8 mouse cellular contexts compared by ENCODE assay signal in the genomic region with DNA sequence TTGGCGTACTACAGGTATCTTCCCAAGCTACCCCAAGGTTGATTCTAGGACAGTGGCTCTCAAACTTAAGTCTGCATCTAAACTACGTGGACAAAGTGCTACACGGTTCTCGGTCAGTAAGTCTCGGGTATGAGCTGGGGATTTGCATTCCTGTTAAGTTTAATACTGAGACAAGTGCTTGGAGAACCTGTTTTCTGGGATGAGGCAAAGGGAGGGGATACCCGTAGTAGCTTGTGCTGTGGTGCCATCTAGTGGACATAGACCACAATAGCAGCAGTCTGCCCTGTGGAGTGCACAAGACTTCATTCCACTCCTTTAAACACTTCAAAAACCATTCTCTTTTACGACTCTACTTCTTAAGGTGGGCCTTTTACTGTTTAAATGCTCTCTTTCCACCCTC. TPM values are rescaled to one million over a fixed set of nuclear protein-coding genes. Genes with fewer than 3 reads are reported as not detected.
DNase-seq lines count a peak whose midpoint lies in the region; ATAC-seq and TF ChIP-seq lines count a peak whose summit lies in the region.

No protein-coding gene starts in this region.

- no peak; the same call in none of the 2 replicates for TF ChIP-seq RAD21 in CH12.LX (IDR thresholded peaks at IDR 0.05; ENCODE audit: low read depth, low read length)

- no peaks in the 10 kb centered on the region for H3K9me3 ChIP-seq in CH12.LX (replicated peaks; ENCODE audit: low read length)
- no peaks in the 10 kb centered on the region for H3K9me3 ChIP-seq in embryonic facial prominence, embryonic 13.5 days
- no peaks in the 10 kb centered on the region for H3K9me3 ChIP-seq in heart, embryonic 13.5 days
- no peaks in the 10 kb centered on the region for H3K9me3 ChIP-seq in kidney, postnatal 0 days (replicated peaks; ENCODE audit: low read length)

- no peaks in the 10 kb centered on the region for H3K79me2 ChIP-seq in CH12.LX (replicated peaks; ENCODE audit: control insufficient read depth, extremely low read depth, insufficient read depth, poor library complexity, severe bottlenecking)
- no peaks in the 10 kb centered on the region for H3K79me2 ChIP-seq in liver, adult 2 months (ENCODE audit: control insufficient read depth, insufficient read depth, low read length)

- no peak for TF ChIP-seq EP300 in CH12.LX (IDR thresholded peaks at IDR 0.05; ENCODE audit: low read length)

- in situ Hi-C loops in CH12.LX (cut with MboI; ENCODE audit: low pct_ligation_motif_present, low pct_unique_long_range_greater_than_20kb, low sequenced_read_pairs) = loop anchor here (5.0 to 10.0 kb wide), 3 partner anchors 266 to 568 kb away; a partner anchor contains a TSS

- no peak for ATAC-seq in embryonic facial prominence, embryonic 13.5 days (ENCODE audit: insufficient number of reproducible peaks, insufficient read depth, low FRiP score, low TSS enrichment, low read depth)
- no peak for ATAC-seq in heart, embryonic 13.5 days (ENCODE audit: extremely low read depth, insufficient number of reproducible peaks, low FRiP score, low TSS enrichment)
- no peak; the same call in 1 of the 2 replicates for ATAC-seq in kidney, postnatal 0 days (replicated peaks; ENCODE audit: low FRiP score, low read depth)

- WGBS in embryonic facial prominence, embryonic 13.5 days = 3% methylated on average over 7 of the region's 7 CpGs
- 4% methylated on average over 7 of the region's 7 CpGs for WGBS in heart, embryonic 13.5 days
- 2% methylated on average over 7 of the region's 7 CpGs for WGBS in kidney, postnatal 0 days
- WGBS in liver, adult 2 months = 8% methylated on average over 7 of the region's 7 CpGs

- peaks cover 2 to 8% of the 10 kb centered on the region in 2 experiments; a peak in 3 of 4 replicates for H3K4me1 ChIP-seq in CH12.LX (ENCODE audit: control insufficient read depth in 1 of 2, insufficient read depth in 2 of 2)
- peaks cover 18% of the 10 kb centered on the region for H3K4me1 ChIP-seq in embryonic facial prominence, embryonic 13.5 days
- peaks cover 21% of the 10 kb centered on the region for H3K4me1 ChIP-seq in heart, embryonic 13.5 days
- H3K4me1 ChIP-seq in kidney, postnatal 0 days (replicated peaks; ENCODE audit: insufficient read depth, low read length) = 0 out of 2 replicates have a peak, but pooled peaks cover 3% of the 10 kb centered on the region
- no peaks in the 10 kb centered on the region for H3K4me1 ChIP-seq in liver, adult 2 months (ENCODE audit: control insufficient read depth, insufficient read depth, low read length)

- TF ChIP-seq POLR2A in CH12.LX (IDR thresholded peaks at IDR 0.05; ENCODE audit: low read depth, low read length) = no peak
- no peak for TF ChIP-seq POLR2A in liver, adult 2 months (IDR thresholded peaks at IDR 0.05; ENCODE audit: extremely low read depth, insufficient read depth, low read length)

- H3K9ac ChIP-seq in CH12.LX (ENCODE audit: insufficient read depth, low read depth) = no peak overlapping the region
- no peak overlapping the region for H3K9ac ChIP-seq in embryonic facial prominence, embryonic 13.5 days
- peak overlapping the region; percentile 68 for H3K9ac ChIP-seq in heart, embryonic 13.5 days
- H3K9ac ChIP-seq in kidney, postnatal 0 days (ENCODE audit: low read depth, low read length) = no peak overlapping the region
- H3K9ac ChIP-seq in liver, adult 2 months (ENCODE audit: low read depth, low read length) = no peak overlapping the region

- DNase-seq in CH12.LX (ENCODE audit: extremely low read depth) = peak; percentile 67
- DNase-seq in adrenal gland, postnatal 36 days = peak; percentile 72 to 77
- peak; percentile 96 for DNase-seq in kidney, postnatal 0 days (ENCODE audit: low spot score)
- DNase-seq in liver, adult 2 months (ENCODE audit: extremely low read depth, low read depth, low spot score) = peak; percentile 55
- peak; percentile 19 to 46 for DNase-seq in natural killer cell, adult 2 months (ENCODE audit: low spot score in 2 of 2)
- DNase-seq in thymus, postnatal 10 days (ENCODE audit: low spot score in 2 of 2) = peak; percentile 15 to 61

- H3K4me3 ChIP-seq in CH12.LX (replicated peaks in 1 of 3; ENCODE audit: low read depth in 2 of 3, low read length in 2 of 3, poor library complexity in 1 of 3) = peak overlapping the region in 1 of 3 experiments; percentile 3
- peak overlapping the region; percentile 27 for H3K4me3 ChIP-seq in embryonic facial prominence, embryonic 13.5 days
- peak overlapping the region; percentile 34 for H3K4me3 ChIP-seq in heart, embryonic 13.5 days
- H3K4me3 ChIP-seq in kidney, postnatal 0 days (replicated peaks; ENCODE audit: low read depth, low read length) = 0 out of 2 replicates have a peak overlapping the region, but pooled peaks have one; percentile 11
- H3K4me3 ChIP-seq in liver, adult 2 months (ENCODE audit: insufficient read depth, low read depth, low read length) = no peak overlapping the region

- H3K36me3 ChIP-seq in CH12.LX (replicated peaks in 1 of 2; ENCODE audit: control insufficient read depth in 1 of 2, insufficient read depth in 1 of 2, low read length in 1 of 2) = no peaks in the 10 kb centered on the region
- H3K36me3 ChIP-seq in embryonic facial prominence, embryonic 13.5 days = no peaks in the 10 kb centered on the region
- H3K36me3 ChIP-seq in heart, embryonic 13.5 days = no peaks in the 10 kb centered on the region
- H3K36me3 ChIP-seq in kidney, postnatal 0 days (ENCODE audit: insufficient read depth, low read length) = no peaks in the 10 kb centered on the region
- no peaks in the 10 kb centered on the region for H3K36me3 ChIP-seq in liver, adult 2 months (ENCODE audit: control insufficient read depth, insufficient read depth, low read length)

- H3K27ac ChIP-seq in CH12.LX (ENCODE audit: insufficient read depth, low read depth) = no peak overlapping the region
- no peak overlapping the region; the same call in 1 of the 2 replicates for H3K27ac ChIP-seq in embryonic facial prominence, embryonic 13.5 days
- H3K27ac ChIP-seq in heart, embryonic 13.5 days (replicated peaks) = no peak overlapping the region
- H3K27ac ChIP-seq in kidney, postnatal 0 days = no peak overlapping the region
- H3K27ac ChIP-seq in liver, adult 2 months (replicated peaks; ENCODE audit: insufficient read depth, low read depth, low read length) = no peak overlapping the region

- H3K4me2 ChIP-seq in CH12.LX (ENCODE audit: insufficient read depth, low read depth, poor library complexity, severe bottlenecking) = peak overlapping the region; percentile 41; the same call in 1 of the 2 replicates
- peak overlapping the region; percentile 54 for H3K4me2 ChIP-seq in embryonic facial prominence, embryonic 13.5 days
- H3K4me2 ChIP-seq in heart, embryonic 13.5 days = peak overlapping the region; percentile 67
- H3K4me2 ChIP-seq in kidney, postnatal 0 days (ENCODE audit: low read length) = peak overlapping the region; percentile 35; the same call in 1 of the 2 replicates

- peak; percentile 99 to 100 for TF ChIP-seq CTCF in CH12.LX (conservative IDR thresholded peaks at IDR 0.05 in 1 of 2, IDR thresholded peaks at IDR 0.05 in 1 of 2; ENCODE audit: low read depth in 2 of 2, low read length in 2 of 2)
- TF ChIP-seq CTCF in kidney, postnatal 0 days (IDR thresholded peaks at IDR 0.05; ENCODE audit: low read depth) = peak; percentile 99
- peak; percentile 80 for TF ChIP-seq CTCF in liver, adult 2 months (IDR thresholded peaks at IDR 0.05; ENCODE audit: low read depth, low read length)

- H3K27me3 ChIP-seq in CH12.LX (replicated peaks) = peaks cover 5% of the 10 kb centered on the region
- peaks cover 23% of the 10 kb centered on the region for H3K27me3 ChIP-seq in embryonic facial prominence, embryonic 13.5 days
- peaks cover 7% of the 10 kb centered on the region; the same call in 1 of the 2 replicates for H3K27me3 ChIP-seq in heart, embryonic 13.5 days (replicated peaks)
- H3K27me3 ChIP-seq in kidney, postnatal 0 days (ENCODE audit: insufficient read depth, low read length) = no peaks in the 10 kb centered on the region
- no peaks in the 10 kb centered on the region for H3K27me3 ChIP-seq in liver, adult 2 months (ENCODE audit: control insufficient read depth, insufficient read depth, low read length)

- dilution Hi-C loops in CH12.LX (cut with MboI; ENCODE audit: extremely low pct_ligation_motif_present, extremely low pct_unique_long_range_greater_than_20kb, low sequenced_read_pairs) = no loop called here

TF ChIP-seq in CH12.LX, 34 proteins besides CTCF, POLR2A, EP300 and RAD21 (continues in another document):
- TF ChIP-seq TCF12 (IDR thresholded peaks at IDR 0.05; ENCODE audit: low read depth, low read length) = 0 out of 2 replicates have a peak, but pooled peaks have one; percentile 13
- TF ChIP-seq USF2 (conservative IDR thresholded peaks at IDR 0.05; ENCODE audit: low read depth, low read length) = no peak
- no peak for TF ChIP-seq HCFC1 (IDR thresholded peaks at IDR 0.05; ENCODE audit: low read depth, low read length)
- TF ChIP-seq JUND (conservative IDR thresholded peaks at IDR 0.05; ENCODE audit: low read depth, low read length) = peak; percentile 49; the same call in 1 of the 2 replicates
- peak; percentile 26; the same call in 1 of the 2 replicates for TF ChIP-seq NELFE (IDR thresholded peaks at IDR 0.05; ENCODE audit: low read depth, low read length)
- TF ChIP-seq ZMIZ1 (IDR thresholded peaks at IDR 0.05; ENCODE audit: low read depth, low read length) = no peak
- peak; percentile 97 for TF ChIP-seq SMC3 (IDR thresholded peaks at IDR 0.05; ENCODE audit: low read depth, low read length)
- no peak for TF ChIP-seq RCOR1 (conservative IDR thresholded peaks at IDR 0.05; ENCODE audit: low read depth, low read length)
- no peak for TF ChIP-seq USF1 (IDR thresholded peaks at IDR 0.05; ENCODE audit: low read depth, low read length)
- peak; percentile 44; the same call in 1 of the 2 replicates for TF ChIP-seq MEF2A (IDR thresholded peaks at IDR 0.05; ENCODE audit: borderline replicate concordance, low read depth, low read length)
- peak; percentile 12; the same call in 1 of the 2 replicates for TF ChIP-seq BHLHE40 (IDR thresholded peaks at IDR 0.05; ENCODE audit: low read depth, low read length)
- TF ChIP-seq MYC (IDR thresholded peaks at IDR 0.05; ENCODE audit: low read depth, low read length) = 0 out of 2 replicates have a peak, but pooled peaks have one; percentile 50
- 0 out of 2 replicates have a peak, but pooled peaks have one; percentile 24 for TF ChIP-seq ELF1 (IDR thresholded peaks at IDR 0.05; ENCODE audit: low read depth, low read length)

RNA-seq across cellular contexts. Expression of a gene that starts 41.4 kb away (rescaled TPM):
- total RNA-seq in CH12.LX (2012; rRNA removed) (46.4 and 57.6 TPM in 2 replicates), CH12.LX (2014; rRNA removed) (47.5 and 51.6 TPM in 2 replicates)
- 53.4 and 54.8 TPM in 2 replicates for polyA plus RNA-seq in CH12.LX (2012; ENCODE audit: insufficient read length, low read depth)
- total RNA-seq in adrenal gland, postnatal 36 days (2021) = 100 to 1,000 TPM; 107 to 114 TPM
- polyA plus RNA-seq in embryonic facial prominence, embryonic 13.5 days (2015; fragmentation: Nextera tagmentation; extraction: Ambion mirVana) = 16.0 and 18.7 TPM in 2 replicates
- polyA plus RNA-seq in heart, embryonic 13.5 days (2015; fragmentation: Nextera tagmentation; extraction: Ambion mirVana) = 31.4 and 33.7 TPM in 2 replicates
- 16.9 and 17.5 TPM in 2 replicates for polyA plus RNA-seq in kidney, postnatal 0 days (2015; fragmentation: Nextera tagmentation; extraction: Ambion mirVana)
- total RNA-seq in liver, adult 2 months (2014; rRNA removed) = 37.7 and 53.6 TPM in 2 replicates
- 58.0 and 81.5 TPM in 2 replicates for polyA plus RNA-seq in liver, adult 2 months (2012; rRNA removed)

Comparison
In these comparisons a context has a peak if more than half of its experiments do, and no peak if none do; other contexts are left out.
1. DNase-seq: peak in every context shown above with its lines; median percentile 96 in kidney, postnatal 0 days; 74 in adrenal gland, postnatal 36 days; 67 in CH12.LX; 55 in liver, adult 2 months; 38 in thymus, postnatal 10 days; 32 in natural killer cell, adult 2 months.